Mouse (Mus musculus) small intestine, adult 2 months (tissue): ENCODE measurements around the gene Zfp335.

ENCODE experiments used
- CTCF ChIP-seq: fragments of 200-500 bp; IDR thresholded peaks from 2 replicates; pipeline ENCODE4 v1.5.1; 2012; ENCODE audit warnings: low read depth, mild to moderate bottlenecking, control low read depth, inconsistent platforms, low read length, moderate library complexity, mixed read lengths; ENCODE audit not compliant: insufficient replicate concordance, insufficient read length; ENCODE audit errors: extremely low read depth
- POLR2A ChIP-seq: fragments of 200-500 bp; IDR thresholded peaks from 2 replicates; pipeline ENCODE4 v1.6.1; 2012; ENCODE audit warnings: low read depth, mild to moderate bottlenecking, control low read depth, inconsistent platforms, low read length, moderate library complexity

- TF ChIP-seq CTCF (no peak), POLR2A (no peak)
These were observed 25.8 kb downstream of the Zfp335 start for GRCm38 (mm10) chr2:164885788-164886187.
